Mouse (Mus musculus): ENCODE measurements around the gene Ahsa2. TPM values are rescaled to one million over a fixed set of nuclear protein-coding genes. Genes with fewer than 3 reads are reported as not detected.

Gene Ahsa2
- polyA plus RNA-seq, 1 experiment from 2014 or later = 22.0 TPM

Small RNA genes within 50 kb of the gene (microRNA-seq; reads per million reads assigned to microRNA genes)
- not detected for gene Gm47279

Other genes with a start within 250 kb of the Ahsa2 start
- gene Xpo1, start 242.0 kb downstream of the Ahsa2 start, polyA plus RNA-seq (2015; fragmentation: Nextera tagmentation; extraction: Ambion mirVana) = 17.3 and 21.8 TPM in 2 replicates
- 15.3 and 22.0 TPM in 2 replicates for gene Usp34, start 191.1 kb downstream of the Ahsa2 start, polyA plus RNA-seq (2015; fragmentation: Nextera tagmentation; extraction: Ambion mirVana)
- gene 1700093K21Rik, start 23.1 kb upstream of the Ahsa2 start, polyA plus RNA-seq (2015; fragmentation: Nextera tagmentation; extraction: Ambion mirVana) = 0.14 and 0.20 TPM in 2 replicates
- gene 0610010F05Rik, start 135.6 kb upstream of the Ahsa2 start, polyA plus RNA-seq (2015; fragmentation: Nextera tagmentation; extraction: Ambion mirVana) = 18.8 and 22.3 TPM in 2 replicates
- 11.1 and 11.7 TPM in 2 replicates for gene Pus10, start 167.6 kb upstream of the Ahsa2 start, polyA plus RNA-seq (2015; fragmentation: Nextera tagmentation; extraction: Ambion mirVana)
- 22.2 and 31.8 TPM in 2 replicates for gene Pex13, start 167.9 kb upstream of the Ahsa2 start, polyA plus RNA-seq (2015; fragmentation: Nextera tagmentation; extraction: Ambion mirVana)

All from lung, postnatal 0 days (tissue).